Mouse (Mus musculus) liver, adult 2 months (tissue): ENCODE data around the gene Tldc1. TPM values are rescaled to one million over a fixed set of nuclear protein-coding genes. Genes with fewer than 3 reads are reported as not detected.

Experiments
- DNase-seq: peaks from one replicate; pipeline ENCODE4 v3.0.0-alpha.2; 2011; ENCODE audit warnings: low read depth, low spot score; ENCODE audit errors: extremely low read depth
- H3K27ac ChIP-seq: fragments of 200-500 bp; replicated peaks from 2 replicates; pipeline ENCODE4 v1.5.1; 2012; ENCODE audit warnings: low read depth, mild to moderate bottlenecking, control low read depth, inconsistent platforms, low read length; ENCODE audit not compliant: insufficient read depth
- H3K27me3 ChIP-seq: fragments of 200-500 bp; 2 replicates; pipeline ENCODE4 v1.6.1; 2012; ENCODE audit warnings: mild to moderate bottlenecking, moderate library complexity, low read length, inconsistent platforms; ENCODE audit not compliant: control insufficient read depth, insufficient read depth
- H3K36me3 ChIP-seq: fragments of 200-500 bp; 2 replicates; pipeline ENCODE4 v1.6.1; 2012; ENCODE audit warnings: low read length, inconsistent platforms; ENCODE audit not compliant: control insufficient read depth, insufficient read depth
- H3K4me1 ChIP-seq: fragments of 200-500 bp; 2 replicates; pipeline ENCODE4 v1.6.1; 2011; ENCODE audit warnings: low read length; ENCODE audit not compliant: control insufficient read depth, insufficient read depth
- H3K4me3 ChIP-seq: fragments of 200-500 bp; 2 replicates; pipeline ENCODE4 v1.5.1; 2011; ENCODE audit warnings: low read depth, mild to moderate bottlenecking, control low read depth, low read length, moderate library complexity; ENCODE audit not compliant: insufficient read depth
- H3K79me2 ChIP-seq: fragments of 200-500 bp; 2 replicates; pipeline ENCODE4 v1.6.1; 2012; ENCODE audit warnings: inconsistent platforms, mild to moderate bottlenecking, low read length, moderate library complexity; ENCODE audit not compliant: control insufficient read depth, insufficient read depth
- H3K9ac ChIP-seq: fragments of 200-500 bp; 2 replicates; pipeline ENCODE4 v1.6.1; 2012; ENCODE audit warnings: low read depth, mild to moderate bottlenecking, control low read depth, inconsistent platforms, low read length
- CTCF ChIP-seq: fragments of 200-500 bp; IDR thresholded peaks from 2 replicates; pipeline ENCODE4 v1.5.1; 2011; ENCODE audit warnings: low read depth, low read length, control low read depth
- POLR2A ChIP-seq: fragments of 200-500 bp; IDR thresholded peaks from 2 replicates; pipeline ENCODE4 v1.6.1; 2011; ENCODE audit warnings: low read length, control low read depth; ENCODE audit not compliant: insufficient read depth; ENCODE audit errors: extremely low read depth
- WGBS: fragments of 180-500 bp; shearing (Covaris S2); methylation state at CpG from one replicate; pipeline ENCODE4 v1.1.7; 2018; 5-methylcytosine and 5-hydroxymethylcytosine counted together
- polyA plus RNA-seq: library from polyadenylated mRNA; depleted of rRNA; stranded (reverse); fragments of >200 nt; gene quantifications from 2 replicates; pipeline ENCODE4 v1.2.3, GENCODE M21; 2012
- total RNA-seq: library from RNA; depleted of rRNA; stranded (reverse); fragments of >200 nt; gene quantifications from 2 replicates; pipeline ENCODE4 v1.2.3, GENCODE M21; 2014

The Tldc1 gene
- total and polyA plus RNA-seq, 2 experiments = 6.9 to 8.9 TPM

GRCm38 (mm10) chr8:119783579-119783978 is 5.4 kb upstream of the Tldc1 start:
- H3K9ac ChIP-seq = no peak overlapping the region
- 88% methylated on average over 6 of the region's 6 CpGs for WGBS
- H3K4me1 ChIP-seq = 0 out of 2 replicates have a peak, but pooled peaks cover 2% of the 10 kb centered on the region
- H3K79me2 ChIP-seq = no peaks in the 10 kb centered on the region
- H3K27ac ChIP-seq = no peak overlapping the region
- no peak overlapping the region for H3K4me3 ChIP-seq
- H3K36me3 ChIP-seq = no peaks in the 10 kb centered on the region
- DNase-seq = no peak
- TF ChIP-seq POLR2A = no peak
- no peak for TF ChIP-seq CTCF
- H3K27me3 ChIP-seq = no peaks in the 10 kb centered on the region

GRCm38 (mm10) chr8:119782715-119783114 is 4.5 kb upstream of the Tldc1 start:
- H3K36me3 ChIP-seq = no peaks in the 10 kb centered on the region
- no peak overlapping the region for H3K9ac ChIP-seq
- no peaks in the 10 kb centered on the region for H3K27me3 ChIP-seq
- no peak overlapping the region for H3K4me3 ChIP-seq
- DNase-seq = peak; percentile 51
- 0 out of 2 replicates have a peak, but pooled peaks cover 3% of the 10 kb centered on the region for H3K79me2 ChIP-seq
- H3K4me1 ChIP-seq = peaks cover 4% of the 10 kb centered on the region; the same call in 1 of the 2 replicates
- 5% methylated on average over 5 of the region's 5 CpGs for WGBS
- TF ChIP-seq CTCF (peak; percentile 68), POLR2A (no peak)
- H3K27ac ChIP-seq = no peak overlapping the region

GRCm38 (mm10) chr8:119781086-119781840 is 3.0 kb upstream of the Tldc1 start:
- Histone ChIP-seq H3K4me3 (no peak overlapping the region), H3K36me3 (no peaks in the 10 kb centered on the region), H3K27ac (no peak overlapping the region), H3K4me1 (peaks cover 8% of the 10 kb centered on the region; the same call in 1 of the 2 replicates), H3K79me2 (0 out of 2 replicates have a peak, but pooled peaks cover 7% of the 10 kb centered on the region), H3K9ac (no peak overlapping the region), H3K27me3 (no peaks in the 10 kb centered on the region)
- TF ChIP-seq CTCF = no peak
- no peak for TF ChIP-seq POLR2A
- 62% methylated on average over 4 of the region's 4 CpGs for WGBS
- no peak for DNase-seq

- Histone ChIP-seq H3K27me3 (no peaks in the 10 kb centered on the region), H3K27ac (no peak overlapping the region), H3K79me2 (0 out of 2 replicates have a peak, but pooled peaks cover 7% of the 10 kb centered on the region), H3K4me1 (peaks cover 8% of the 10 kb centered on the region; the same call in 1 of the 2 replicates), H3K36me3 (no peaks in the 10 kb centered on the region), H3K9ac (no peak overlapping the region), H3K4me3 (no peak overlapping the region)
- DNase-seq = no peak
- WGBS = 85% methylated on average over 9 of the region's 9 CpGs
- no peak for TF ChIP-seq POLR2A
- TF ChIP-seq CTCF = no peak
Measured at GRCm38 (mm10) chr8:119780402-119781049, 2.3 kb upstream of the Tldc1 start.

- Histone ChIP-seq H3K4me3 (no peak overlapping the region), H3K36me3 (no peaks in the 10 kb centered on the region), H3K27ac (no peak overlapping the region), H3K4me1 (peaks cover 8% of the 10 kb centered on the region; the same call in 1 of the 2 replicates), H3K27me3 (no peaks in the 10 kb centered on the region), H3K9ac (no peak overlapping the region), H3K79me2 (0 out of 2 replicates have a peak, but pooled peaks cover 7% of the 10 kb centered on the region)
- peak; percentile 74 for DNase-seq
- TF ChIP-seq CTCF = peak; percentile 94
- no peak for TF ChIP-seq POLR2A
- WGBS = 25% methylated on average over 14 of the region's 14 CpGs
Measured at GRCm38 (mm10) chr8:119779013-119779737, 959 bp upstream of the Tldc1 start.
